Mouse (Mus musculus) megakaryocyte, embryonic 14.5 days (primary cell): ENCODE data around the gene Gmcl1. TPM values are rescaled to one million over a fixed set of nuclear protein-coding genes. Genes with fewer than 3 reads are reported as not detected.
A peak's percentile ranks its signal among the peaks of the same experiment; 100 is the strongest.

ENCODE experiments used
- H3K27me3 ChIP-seq: replicated peaks from 2 replicates; pipeline ENCODE3; 2012; ENCODE audit warnings: inconsistent platforms
- H3K36me3 ChIP-seq: replicated peaks from 2 replicates; pipeline ENCODE3; 2012; ENCODE audit warnings: low read length, inconsistent platforms, mixed read lengths
- H3K4me1 ChIP-seq: 2 replicates; pipeline ENCODE4 v1.6.1; 2012; ENCODE audit warnings: inconsistent platforms
- H3K4me3 ChIP-seq: replicated peaks from 2 replicates; pipeline ENCODE3; 2012; ENCODE audit warnings: moderate library complexity, mild to moderate bottlenecking, inconsistent platforms
- H3K9me3 ChIP-seq: 2 replicates; pipeline ENCODE4 v1.6.1; 2012; ENCODE audit warnings: inconsistent platforms
- FLI1 ChIP-seq: IDR thresholded peaks from 2 replicates; pipeline ENCODE4 v1.6.1; 2012; ENCODE audit warnings: low read length, inconsistent platforms, mixed read lengths
- GATA1 ChIP-seq: IDR thresholded peaks from 3 replicates; pipeline ENCODE4 v1.6.1; 2012; ENCODE audit warnings: mixed read lengths, low read length, inconsistent platforms, borderline replicate concordance
- polyA plus RNA-seq: library from polyadenylated mRNA; stranded (reverse); fragments of >175 nt; gene quantifications from 2 replicates; pipeline ENCODE4 v1.2.3, GENCODE M21; 2012; ENCODE audit warnings: low replicate concordance; ENCODE audit not compliant: insufficient read depth

Gene Gmcl1
- 4.3 and 7.1 TPM in 2 replicates for polyA plus RNA-seq

- H3K4me3 ChIP-seq: peak within 1 kb of the TSS; percentile 99
- H3K27me3 ChIP-seq: no peaks in the 10 kb centered on the region
- peaks cover 43% of the 10 kb centered on the region for H3K4me1 ChIP-seq
- TF ChIP-seq GATA1 (no peak; the same call in 2 of the 3 replicates), FLI1 (peak; percentile 71)
- peaks cover 15% of the 10 kb centered on the region for H3K36me3 ChIP-seq
- no peaks in the 10 kb centered on the region for H3K9me3 ChIP-seq
Measured at GRCm38 (mm10) chr6:86733183-86733876, at the start of gene Gmcl1. TSS of gene Gmcl1 (minus strand) at chr6:86733383.

GRCm38 (mm10) chr6:86782342-86782741 lies 49.2 kb upstream of the Gmcl1 start:
- TF ChIP-seq GATA1 (no peak), FLI1 (no peak)
- Histone ChIP-seq H3K9me3 (no peaks in the 10 kb centered on the region), H3K27me3 (peaks cover 2% of the 10 kb centered on the region), H3K4me1 (peaks cover 40% of the 10 kb centered on the region), H3K36me3 (peaks cover 2% of the 10 kb centered on the region), H3K4me3 (no peak overlapping the region)

- peaks cover 48% of the 10 kb centered on the region for H3K4me1 ChIP-seq
- no peaks in the 10 kb centered on the region for H3K9me3 ChIP-seq
- TF ChIP-seq FLI1 (no peak), GATA1 (no peak)
Measured at GRCm38 (mm10) chr6:86781361-86781957, 48.3 kb upstream of the Gmcl1 start.

DNA sequence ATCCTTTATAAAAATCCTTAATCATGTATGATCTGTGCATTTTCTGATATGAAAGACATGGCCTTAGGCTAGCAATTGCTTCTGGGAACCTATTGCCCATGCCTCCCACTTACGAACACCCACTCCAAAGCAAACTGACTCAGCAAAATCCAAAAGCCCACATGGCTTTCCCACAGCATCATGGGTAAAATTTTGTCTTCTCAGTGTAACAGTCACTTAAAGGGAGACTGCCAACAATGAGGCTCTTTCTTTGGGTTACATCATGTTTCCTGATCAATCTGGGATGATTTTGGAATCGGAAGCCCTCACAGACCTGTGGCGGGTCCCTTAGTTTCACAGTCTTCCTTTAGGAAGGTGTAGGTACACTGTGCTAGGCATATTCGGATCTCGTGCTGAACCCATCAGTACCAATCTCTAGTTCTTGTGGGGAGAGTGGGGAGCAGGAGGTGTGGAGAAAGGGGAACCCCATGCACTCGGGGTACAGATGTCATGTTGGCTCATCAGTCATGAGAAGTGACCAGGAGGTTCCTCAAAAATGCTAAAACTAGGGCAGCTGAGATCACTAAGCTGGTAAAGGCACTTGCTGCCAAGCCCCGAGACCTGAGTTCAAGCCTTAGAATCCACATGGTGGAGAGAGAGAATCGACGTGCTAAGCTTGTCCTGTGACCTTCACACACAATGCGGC lies 45.9 kb upstream of the Gmcl1 start:
- Histone ChIP-seq H3K9me3 (no peaks in the 10 kb centered on the region), H3K36me3 (no peaks in the 10 kb centered on the region), H3K4me1 (peaks cover 46% of the 10 kb centered on the region), H3K27me3 (no peaks in the 10 kb centered on the region), H3K4me3 (no peak overlapping the region)
- TF ChIP-seq FLI1: no peak

More at GRCm38 (mm10) chr6:86781361-86781957, 48.3 kb upstream of the Gmcl1 start:
- no peak overlapping the region for H3K4me3 ChIP-seq
- peaks cover 2% of the 10 kb centered on the region for H3K36me3 ChIP-seq
- H3K27me3 ChIP-seq: peaks cover 2% of the 10 kb centered on the region

- H3K9me3 ChIP-seq: no peaks in the 10 kb centered on the region
- H3K4me3 ChIP-seq: no peak overlapping the region
- TF ChIP-seq FLI1 (no peak), GATA1 (no peak)
- H3K36me3 ChIP-seq: no peaks in the 10 kb centered on the region
- peaks cover 63% of the 10 kb centered on the region for H3K4me1 ChIP-seq
- no peaks in the 10 kb centered on the region for H3K27me3 ChIP-seq
Measured at GRCm38 (mm10) chr6:86777181-86777580, 44.0 kb upstream of the Gmcl1 start.

GRCm38 (mm10) chr6:86776706-86777071 lies 43.5 kb upstream of the Gmcl1 start:
- Histone ChIP-seq H3K4me1 (peaks cover 66% of the 10 kb centered on the region), H3K36me3 (no peaks in the 10 kb centered on the region), H3K27me3 (no peaks in the 10 kb centered on the region), H3K4me3 (no peak overlapping the region), H3K9me3 (no peaks in the 10 kb centered on the region)
- TF ChIP-seq GATA1: no peak
- no peak for TF ChIP-seq FLI1

- H3K4me1 ChIP-seq: peaks cover 66% of the 10 kb centered on the region
- H3K4me3 ChIP-seq: peak overlapping the region; percentile 23
- no peak for TF ChIP-seq FLI1
- TF ChIP-seq GATA1: no peak
- peaks cover 2% of the 10 kb centered on the region for H3K27me3 ChIP-seq
- H3K9me3 ChIP-seq: peaks cover 3% of the 10 kb centered on the region; the same call in 1 of the 2 replicates
- peaks cover 3% of the 10 kb centered on the region for H3K36me3 ChIP-seq
Measured at GRCm38 (mm10) chr6:86776001-86776705, 43.0 kb upstream of the Gmcl1 start.

- no peak overlapping the region for H3K4me3 ChIP-seq
- H3K4me1 ChIP-seq: peaks cover 70% of the 10 kb centered on the region
Measured at GRCm38 (mm10) chr6:86774937-86775336, 41.8 kb upstream of the Gmcl1 start.

GRCm38 (mm10) chr6:86773830-86774229 lies 40.6 kb upstream of the Gmcl1 start:
- TF ChIP-seq GATA1: no peak
- no peak for TF ChIP-seq FLI1
- Histone ChIP-seq H3K9me3 (peaks cover 3% of the 10 kb centered on the region; the same call in 1 of the 2 replicates), H3K27me3 (peaks cover 2% of the 10 kb centered on the region), H3K36me3 (peaks cover 3% of the 10 kb centered on the region), H3K4me3 (no peak overlapping the region), H3K4me1 (peaks cover 63% of the 10 kb centered on the region)

More at GRCm38 (mm10) chr6:86774937-86775336, 41.8 kb upstream of the Gmcl1 start:
- TF ChIP-seq GATA1 (no peak), FLI1 (no peak)
- H3K27me3 ChIP-seq: peaks cover 2% of the 10 kb centered on the region
- peaks cover 3% of the 10 kb centered on the region for H3K36me3 ChIP-seq
- H3K9me3 ChIP-seq: peaks cover 3% of the 10 kb centered on the region; the same call in 1 of the 2 replicates

GRCm38 (mm10) chr6:86772631-86773030 lies 39.4 kb upstream of the Gmcl1 start:
- Histone ChIP-seq H3K9me3 (peaks cover 3% of the 10 kb centered on the region; the same call in 1 of the 2 replicates), H3K4me3 (peak overlapping the region; percentile 12), H3K36me3 (peaks cover 3% of the 10 kb centered on the region), H3K27me3 (peaks cover 4% of the 10 kb centered on the region), H3K4me1 (peaks cover 55% of the 10 kb centered on the region)
- TF ChIP-seq GATA1: no peak
- TF ChIP-seq FLI1: no peak
